Mouse (Mus musculus): ENCODE results near the gene Uchl4. TPM values are rescaled to one million over a fixed set of nuclear protein-coding genes. Genes with fewer than 3 reads are reported as not detected.

Gene Uchl4
- polyA plus RNA-seq (2012) = not detected in 2 replicates

GRCm38 (mm10) chr9:64234768-64235435 is at the start of gene Uchl4:
TSS of gene Uchl4 (plus strand) at chr9:64235201.

GRCm38 (mm10) chr9:64253021-64253904 is 18.3 kb downstream of the Uchl4 start, which contains the start of gene Map2k1:
TSS of gene Map2k1 (minus strand) at chr9:64253631.

GRCm38 (mm10) chr9:64281105-64281780 is 46.2 kb downstream of the Uchl4 start, which contains the start of gene Tipin:
TSS of gene Tipin (plus strand) at chr9:64281581.

Other genes with a start within 250 kb of the Uchl4 start
- gene Smad6, start 213.1 kb upstream of the Uchl4 start, polyA plus RNA-seq (2012) = 3.6 and 5.9 TPM in 2 replicates
- gene Lctl, start 118.1 kb upstream of the Uchl4 start, polyA plus RNA-seq (2012) = not detected in 2 replicates
- gene Zwilch, start 62.1 kb upstream of the Uchl4 start, polyA plus RNA-seq (2012) = 7.6 and 9.2 TPM in 2 replicates
- 412 and 479 TPM in 2 replicates for gene Rpl4, start 61.8 kb upstream of the Uchl4 start, polyA plus RNA-seq (2012)
- 4.0 and 4.4 TPM in 2 replicates for gene Snapc5, start 55.9 kb upstream of the Uchl4 start, polyA plus RNA-seq (2012)
- gene Map2k1, start 18.4 kb downstream of the Uchl4 start, polyA plus RNA-seq (2012) = 25.4 and 27.1 TPM in 2 replicates
- gene Tipin, start 46.4 kb downstream of the Uchl4 start, polyA plus RNA-seq (2012) = 5.4 and 5.5 TPM in 2 replicates
- gene Dis3l, start 106.1 kb downstream of the Uchl4 start, polyA plus RNA-seq (2012) = 6.7 and 6.8 TPM in 2 replicates
- 0.01 and 0.21 TPM in 2 replicates for gene Megf11, start 150.4 kb downstream of the Uchl4 start, polyA plus RNA-seq (2012)